Mouse (Mus musculus) embryonic facial prominence, embryonic 13.5 days (tissue): Measurements from ENCODE around the gene Klk6. TPM values are rescaled to one million over a fixed set of nuclear protein-coding genes. Genes with fewer than 3 reads are reported as not detected.
A peak's percentile ranks its signal among the peaks of the same experiment; 100 is the strongest.

Source experiments
- ATAC-seq: fragments of 200-750 bp; cut with Nextera tagmentation; 2 replicates; pipeline ENCODE4 v1.8.0; 2017; ENCODE audit warnings: low read depth; ENCODE audit not compliant: insufficient number of reproducible peaks, insufficient read depth, low FRiP score, low TSS enrichment
- H3K27ac ChIP-seq: fragments of 300-500 bp; sonication (generic); 2 replicates; pipeline ENCODE4 v1.5.1; 2015; ENCODE audit warnings: moderate library complexity, mild to moderate bottlenecking, inconsistent platforms
- H3K27me3 ChIP-seq: fragments of 300-500 bp; sonication (generic); 2 replicates; pipeline ENCODE4 v1.6.1; 2015; ENCODE audit warnings: mild to moderate bottlenecking, inconsistent platforms
- H3K36me3 ChIP-seq: fragments of 300-500 bp; sonication (generic); 2 replicates; pipeline ENCODE4 v1.6.1; 2015; ENCODE audit warnings: mild to moderate bottlenecking, inconsistent platforms
- H3K4me1 ChIP-seq: fragments of 300-500 bp; sonication (generic); 2 replicates; pipeline ENCODE4 v1.6.1; 2015; ENCODE audit warnings: inconsistent platforms
- H3K4me2 ChIP-seq: fragments of 300-500 bp; sonication (generic); 2 replicates; pipeline ENCODE4 v1.6.1; 2015; ENCODE audit warnings: moderate library complexity, mild to moderate bottlenecking, inconsistent platforms
- H3K4me3 ChIP-seq: fragments of 300-500 bp; sonication (generic); 2 replicates; pipeline ENCODE4 v1.5.1; 2015; ENCODE audit warnings: mild to moderate bottlenecking, inconsistent platforms
- H3K9ac ChIP-seq: fragments of 300-500 bp; sonication (generic); 2 replicates; pipeline ENCODE4 v1.6.1; 2015; ENCODE audit warnings: mild to moderate bottlenecking, inconsistent platforms
- H3K9me3 ChIP-seq: fragments of 300-500 bp; sonication (generic); 2 replicates; pipeline ENCODE4 v1.6.1; 2016; ENCODE audit warnings: inconsistent platforms
- WGBS: fragments of 180-500 bp; shearing (Covaris S2); methylation state at CpG from one replicate; pipeline ENCODE4 v1.1.7; 2015; ENCODE audit warnings: mixed read lengths; 5-methylcytosine and 5-hydroxymethylcytosine counted together
- polyA plus RNA-seq: library from polyadenylated mRNA; unstranded; fragments of >200 nt; fragmentation: Nextera tagmentation; extraction: Ambion mirVana; gene quantifications from 2 replicates; pipeline ENCODE4 v1.2.1, GENCODE M21; 2015

Gene Klk6
- polyA plus RNA-seq, 1 experiment from 2014 or later: not detected

GRCm38 (mm10) chr7:43874868-43875375 is 50.6 kb downstream of the Klk6 start:
- no peak for ATAC-seq
- no peak overlapping the region for H3K4me3 ChIP-seq
- H3K4me1 ChIP-seq: no peaks in the 10 kb centered on the region
- H3K4me2 ChIP-seq: no peak overlapping the region
- no peak overlapping the region for H3K9ac ChIP-seq
- H3K9me3 ChIP-seq: no peaks in the 10 kb centered on the region
- no peak overlapping the region for H3K27ac ChIP-seq
- no peaks in the 10 kb centered on the region for H3K36me3 ChIP-seq
- no peaks in the 10 kb centered on the region for H3K27me3 ChIP-seq
- 70% methylated on average over 6 of the region's 6 CpGs for WGBS

- WGBS: 75% methylated on average over 4 of the region's 4 CpGs
- 0 out of 2 replicates have a peak, but pooled peaks cover 3% of the 10 kb centered on the region for H3K4me1 ChIP-seq
- H3K9me3 ChIP-seq: no peaks in the 10 kb centered on the region
- no peak overlapping the region for H3K4me3 ChIP-seq
- no peak for ATAC-seq
- H3K9ac ChIP-seq: no peak overlapping the region
- H3K4me2 ChIP-seq: no peak overlapping the region
- no peaks in the 10 kb centered on the region for H3K36me3 ChIP-seq
- peaks cover 2% of the 10 kb centered on the region; the same call in 1 of the 2 replicates for H3K27me3 ChIP-seq
- H3K27ac ChIP-seq: peak overlapping the region; percentile 22; the same call in 1 of the 2 replicates
Measured at GRCm38 (mm10) chr7:43876444-43876843, 52.1 kb downstream of the Klk6 start.

- WGBS: 51% methylated on average over 1 of the region's 1 CpGs
- no peak overlapping the region for H3K9ac ChIP-seq
- no peak for ATAC-seq
Measured at GRCm38 (mm10) chr7:43878281-43878680, 54.0 kb downstream of the Klk6 start.

GRCm38 (mm10) chr7:43880912-43881311 is 56.6 kb downstream of the Klk6 start, which contains the start of gene Klk4:
Klk4 (plus strand) TSS chr7:43881160.
- 3% methylated on average over 3 of the region's 3 CpGs for WGBS
- H3K27ac ChIP-seq: no peak within 1 kb of the TSS
- H3K4me1 ChIP-seq: peaks cover 7% of the 10 kb centered on the region; the same call in 1 of the 2 replicates
- H3K9me3 ChIP-seq: no peaks in the 10 kb centered on the region
- H3K27me3 ChIP-seq: peaks cover 16% of the 10 kb centered on the region
- no peak within 1 kb of the TSS for H3K4me2 ChIP-seq
- no peak within 1 kb of the TSS for H3K9ac ChIP-seq
- H3K4me3 ChIP-seq: no peak within 1 kb of the TSS
- H3K36me3 ChIP-seq: no peaks in the 10 kb centered on the region
- no peak for ATAC-seq

More at GRCm38 (mm10) chr7:43878281-43878680, 54.0 kb downstream of the Klk6 start:
- no peaks in the 10 kb centered on the region for H3K36me3 ChIP-seq
- no peak overlapping the region for H3K4me2 ChIP-seq
- no peaks in the 10 kb centered on the region for H3K9me3 ChIP-seq
- peaks cover 16% of the 10 kb centered on the region for H3K27me3 ChIP-seq
- H3K4me3 ChIP-seq: no peak overlapping the region
- H3K4me1 ChIP-seq: 0 out of 2 replicates have a peak, but pooled peaks cover 3% of the 10 kb centered on the region
- H3K27ac ChIP-seq: no peak overlapping the region

Other genes with a start within 250 kb of the Klk6 start
- gene Zfp719, start 244.9 kb upstream of the Klk6 start, polyA plus RNA-seq: 13.8 and 14.3 TPM in 2 replicates
- not detected in 2 replicates for gene Zfp819, start 217.3 kb upstream of the Klk6 start, polyA plus RNA-seq
- 0.12 TPM in 1 of 2 replicates, not detected in the other for gene Ceacam18, start 189.8 kb upstream of the Klk6 start, polyA plus RNA-seq
- gene Siglece, start 164.3 kb upstream of the Klk6 start, polyA plus RNA-seq: 0.69 and 1.3 TPM in 2 replicates
- gene Ctu1, start 152.5 kb upstream of the Klk6 start, polyA plus RNA-seq: 14.3 and 14.5 TPM in 2 replicates
- not detected in 2 replicates for gene Klk14, start 134.1 kb upstream of the Klk6 start, polyA plus RNA-seq
- 1.6 and 2.2 TPM in 2 replicates for gene Klk13, start 111.9 kb upstream of the Klk6 start, polyA plus RNA-seq
- 0.25 TPM in 1 of 2 replicates, not detected in the other for gene Klk12, start 55.6 kb upstream of the Klk6 start, polyA plus RNA-seq
- gene Klk11, start 49.9 kb upstream of the Klk6 start, polyA plus RNA-seq: 1.3 and 3.0 TPM in 2 replicates
- 3.0 and 3.6 TPM in 2 replicates for gene Klk10, start 43.5 kb upstream of the Klk6 start, polyA plus RNA-seq
- 0.46 and 0.83 TPM in 2 replicates for gene Klk9, start 32.6 kb upstream of the Klk6 start, polyA plus RNA-seq
- 23.9 and 25.1 TPM in 2 replicates for gene Klk8, start 26.9 kb upstream of the Klk6 start, polyA plus RNA-seq
- 0.35 TPM in 1 of 2 replicates, not detected in the other for gene Klk7, start 13.2 kb upstream of the Klk6 start, polyA plus RNA-seq
- 1.1 TPM in 1 of 2 replicates, not detected in the other for gene Klk5, start 17.5 kb downstream of the Klk6 start, polyA plus RNA-seq
- 0.44 TPM in 1 of 2 replicates, not detected in the other for gene Klk4, start 56.7 kb downstream of the Klk6 start, polyA plus RNA-seq
- gene Klk15, start 109.2 kb downstream of the Klk6 start, polyA plus RNA-seq: not detected in 2 replicates
- not detected in 2 replicates for gene Klk1b8, start 126.2 kb downstream of the Klk6 start, polyA plus RNA-seq
- gene Klk1b1, start 142.3 kb downstream of the Klk6 start, polyA plus RNA-seq: not detected in 2 replicates
- not detected in 2 replicates for gene Klk1b9, start 151.6 kb downstream of the Klk6 start, polyA plus RNA-seq
- gene Klk1b11, start 171.4 kb downstream of the Klk6 start, polyA plus RNA-seq: not detected in 2 replicates
- not detected in 2 replicates for gene Klk1b26, start 187.7 kb downstream of the Klk6 start, polyA plus RNA-seq
- not detected in 2 replicates for gene Klk1b27, start 227.8 kb downstream of the Klk6 start, polyA plus RNA-seq